Comparison of ENCODE assay signal across 16 mouse cellular contexts in the genomic region with DNA sequence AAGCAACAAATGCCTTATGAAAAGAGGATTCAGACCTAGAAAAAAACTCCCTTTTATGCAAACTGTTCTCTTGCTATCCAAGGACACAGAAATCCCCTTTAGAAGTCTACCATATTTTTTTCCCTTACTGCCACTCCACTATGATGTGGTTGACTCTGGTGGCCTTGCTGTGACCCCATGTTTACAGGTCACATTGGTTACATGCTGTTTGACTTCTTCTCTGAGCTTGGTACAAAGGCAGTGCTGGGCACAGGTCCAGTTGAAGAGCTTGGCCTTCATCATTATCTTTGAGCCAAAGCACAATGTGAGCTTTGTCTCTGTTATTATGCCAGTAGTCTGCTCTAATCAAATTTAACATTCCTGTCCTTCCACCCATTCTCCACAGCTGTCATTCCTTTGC. TPM values are rescaled to one million over a fixed set of nuclear protein-coding genes. Genes with fewer than 3 reads are reported as not detected.
DNase-seq lines count a peak whose midpoint lies in the region; ATAC-seq lines count a peak whose summit lies in the region.
"Had no signal": no experiment of that assay in that cellular context is flagged by ENCODE, and none has a peak within 500 bp of the region (broad histone marks: within the 10 kb centered on the region; RNA-seq: fewer than 3 reads in every experiment).

No protein-coding gene starts in this region.

- peak; percentile 46; the same call in 1 of the 2 replicates for ATAC-seq in liver, embryonic 12.5 days
- no peak for ATAC-seq in forebrain, embryonic 13.5 days
- no peak for ATAC-seq in kidney, embryonic 15.5 days (replicated peaks; ENCODE audit: low FRiP score)
- ATAC-seq: intestine, embryonic 16.5 days; Patski had no signal

- H3K9me3 ChIP-seq in liver, embryonic 12.5 days (replicated peaks): no peaks in the 10 kb centered on the region
- H3K9me3 ChIP-seq in forebrain, embryonic 13.5 days (replicated peaks): no peaks in the 10 kb centered on the region
- no peaks in the 10 kb centered on the region for H3K9me3 ChIP-seq in kidney, embryonic 15.5 days (replicated peaks)
- H3K9me3 ChIP-seq: embryonic facial prominence, embryonic 13.5 days; hindbrain, embryonic 13.5 days; limb, embryonic 15.5 days had no signal

- no peaks in the 10 kb centered on the region for H3K27me3 ChIP-seq in liver, embryonic 12.5 days (replicated peaks)
- no peaks in the 10 kb centered on the region for H3K27me3 ChIP-seq in forebrain, embryonic 13.5 days
- no peaks in the 10 kb centered on the region for H3K27me3 ChIP-seq in kidney, embryonic 15.5 days
- H3K27me3 ChIP-seq: embryonic facial prominence, embryonic 13.5 days; hindbrain, embryonic 13.5 days; limb, embryonic 15.5 days; Patski had no signal

- H3K4me2 ChIP-seq in liver, embryonic 12.5 days: no peak overlapping the region
- no peak overlapping the region for H3K4me2 ChIP-seq in forebrain, embryonic 13.5 days
- no peak overlapping the region for H3K4me2 ChIP-seq in kidney, embryonic 15.5 days
- H3K4me2 ChIP-seq: embryonic facial prominence, embryonic 13.5 days; hindbrain, embryonic 13.5 days; limb, embryonic 15.5 days; midbrain, embryonic 11.5 days had no signal

- no peak overlapping the region for H3K4me3 ChIP-seq in liver, embryonic 12.5 days
- no peak overlapping the region for H3K4me3 ChIP-seq in forebrain, embryonic 13.5 days
- H3K4me3 ChIP-seq in kidney, embryonic 15.5 days (replicated peaks): no peak overlapping the region
- H3K4me3 ChIP-seq: embryonic facial prominence, embryonic 13.5 days; hindbrain, embryonic 13.5 days; limb, embryonic 15.5 days had no signal

- peak; percentile 17 to 20 for DNase-seq in cerebellum, postnatal 14 days
- no peak for DNase-seq in cerebellum, adult 8-10 months
- DNase-seq in ovary, postnatal 36 days (ENCODE audit: low spot score): peak; percentile 76
- no peak for DNase-seq in ovary, postnatal 14 days (ENCODE audit: low spot score)
- no peak for DNase-seq in right cerebral cortex, adult 2 months (ENCODE audit: low spot score in 2 of 2)
- DNase-seq: lung, postnatal 36 days had no signal

- H3K36me3 ChIP-seq in liver, embryonic 12.5 days: no peaks in the 10 kb centered on the region
- no peaks in the 10 kb centered on the region for H3K36me3 ChIP-seq in forebrain, embryonic 13.5 days (ENCODE audit: poor library complexity, severe bottlenecking)
- no peaks in the 10 kb centered on the region for H3K36me3 ChIP-seq in kidney, embryonic 15.5 days
- H3K36me3 ChIP-seq: embryonic facial prominence, embryonic 13.5 days; hindbrain, embryonic 13.5 days; limb, embryonic 15.5 days had no signal

- H3K27ac ChIP-seq in liver, embryonic 12.5 days: no peak overlapping the region
- H3K27ac ChIP-seq in forebrain, embryonic 13.5 days: no peak overlapping the region
- no peak overlapping the region for H3K27ac ChIP-seq in kidney, embryonic 15.5 days
- H3K27ac ChIP-seq: embryonic facial prominence, embryonic 13.5 days; hindbrain, embryonic 13.5 days; kidney, postnatal 0 days; limb, embryonic 15.5 days had no signal

- no peak overlapping the region for H3K9ac ChIP-seq in liver, embryonic 12.5 days
- no peak overlapping the region for H3K9ac ChIP-seq in forebrain, embryonic 13.5 days
- H3K9ac ChIP-seq in kidney, embryonic 15.5 days: no peak overlapping the region
- H3K9ac ChIP-seq: embryonic facial prominence, embryonic 13.5 days; hindbrain, embryonic 13.5 days; limb, embryonic 15.5 days had no signal

- no peaks in the 10 kb centered on the region for H3K4me1 ChIP-seq in liver, embryonic 12.5 days
- peaks cover 4% of the 10 kb centered on the region; the same call in 1 of the 2 replicates for H3K4me1 ChIP-seq in forebrain, embryonic 13.5 days
- H3K4me1 ChIP-seq in kidney, embryonic 15.5 days: no peaks in the 10 kb centered on the region
- H3K4me1 ChIP-seq: embryonic facial prominence, embryonic 13.5 days; limb, embryonic 15.5 days had no signal

RNA-seq across cellular contexts. Expression of gene Arhgap5, which starts 39.2 kb away (rescaled TPM):
- 13.7 and 14.4 TPM in 2 replicates for polyA plus RNA-seq in liver, embryonic 12.5 days (2016; fragmentation: Nextera tagmentation; extraction: Ambion mirVana)
- 45.9 and 46.7 TPM in 2 replicates for polyA plus RNA-seq in forebrain, embryonic 13.5 days (2015; fragmentation: Nextera tagmentation; extraction: Ambion mirVana)
- polyA plus RNA-seq in kidney, embryonic 15.5 days (2015; fragmentation: Nextera tagmentation; extraction: Ambion mirVana): 40.2 and 45.8 TPM in 2 replicates

Comparison
In these comparisons a context has a peak if more than half of its experiments do, and no peak if none do; other contexts are left out.
1. DNase-seq: peak in cerebellum, postnatal 14 days (2 of 2) and ovary, postnatal 36 days (single experiment); none in cerebellum, adult 8-10 months (single experiment), ovary, postnatal 14 days (single experiment) and right cerebral cortex, adult 2 months (0 of 2).